In the genomic region with DNA sequence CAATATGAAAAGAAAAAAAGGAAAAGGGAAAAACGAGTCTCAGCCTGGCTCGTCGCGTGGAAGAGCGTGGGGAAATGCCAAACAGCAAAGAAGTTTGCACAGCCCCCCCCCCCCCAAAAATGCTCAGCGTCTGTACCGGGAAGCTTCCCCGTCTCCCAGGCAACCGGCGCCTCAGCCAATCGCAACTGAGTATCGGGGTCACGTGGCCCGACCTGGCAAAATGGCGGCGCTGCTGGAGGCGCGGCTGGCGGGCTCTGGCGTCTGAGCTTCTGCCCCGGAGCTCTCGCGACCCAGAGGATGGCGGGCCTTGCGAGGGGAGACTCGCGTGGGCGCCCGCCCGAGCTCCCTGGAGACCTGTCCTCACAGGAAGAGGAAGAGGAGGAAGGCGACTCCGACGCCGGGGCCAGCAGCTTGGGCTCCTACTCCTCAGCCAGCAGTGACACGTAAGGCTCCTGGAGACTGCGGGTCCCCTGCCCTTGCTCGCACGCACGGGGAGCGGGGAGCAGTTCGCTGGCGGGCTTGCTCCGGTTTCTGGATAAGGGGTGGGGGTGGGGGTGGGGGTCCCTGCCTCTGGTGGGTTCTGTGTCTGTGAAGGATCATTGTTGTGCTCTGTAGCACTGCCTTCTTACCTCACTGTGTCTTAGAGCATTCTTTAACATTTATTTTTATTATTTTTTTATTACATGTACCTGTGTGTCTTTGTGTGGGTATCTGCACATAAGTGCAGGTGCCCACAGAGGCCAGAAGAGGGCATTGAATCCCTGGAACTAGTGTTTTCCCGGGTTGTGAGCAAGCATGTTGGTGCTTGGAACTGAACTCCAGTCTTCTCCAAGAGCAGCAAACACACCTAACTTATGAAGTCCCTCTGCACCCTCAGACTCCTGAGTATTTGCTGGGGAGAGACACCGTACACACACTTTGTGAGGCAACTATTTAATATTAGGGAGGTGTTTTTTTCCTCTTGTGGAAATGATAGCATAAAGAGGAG, we compare ENCODE assay signal across 8 mouse cellular contexts. TPM values are rescaled to one million over a fixed set of nuclear protein-coding genes. Genes with fewer than 3 reads are reported as not detected.
DNase-seq lines count a peak whose midpoint lies in the region; ATAC-seq lines count a peak whose summit lies in the region.

No protein-coding gene starts in this region.

- H3K4me3 ChIP-seq in hindbrain, embryonic 14.5 days (replicated peaks; ENCODE audit: low read length) = peak overlapping the region; percentile 54

- no peaks in the 10 kb centered on the region for H3K36me3 ChIP-seq in hindbrain, embryonic 14.5 days (replicated peaks; ENCODE audit: control insufficient read depth, insufficient read depth)

- DNase-seq in T-cell, adult 2 months (ENCODE audit: low spot score) = peak; percentile 83
- DNase-seq in cerebellum, postnatal 25 days = peak; percentile 92 to 95
- peak; percentile 78 to 82 for DNase-seq in frontal cortex, postnatal 25 days (ENCODE audit: low spot score in 2 of 2)
- peak; percentile 91 for DNase-seq in hindbrain, embryonic 14.5 days (ENCODE audit: low spot score)
- peak; percentile 81 to 84 for DNase-seq in layer of hippocampus, postnatal 36 days
- peak; percentile 91 for DNase-seq in lung, postnatal 25 days (ENCODE audit: low spot score)
- peak; percentile 79 for DNase-seq in retina, adult 2 months (ENCODE audit: low read depth, low spot score)
- DNase-seq in thymus, postnatal 25 days = peak; percentile 92

- peak overlapping the region; percentile 15; the same call in 1 of the 2 replicates for H3K27ac ChIP-seq in hindbrain, embryonic 14.5 days

- H3K9ac ChIP-seq in hindbrain, embryonic 14.5 days = peak overlapping the region; percentile 63

- no peaks in the 10 kb centered on the region for H3K4me1 ChIP-seq in hindbrain, embryonic 14.5 days (replicated peaks; ENCODE audit: control insufficient read depth, insufficient read depth, low read length)

- no peaks in the 10 kb centered on the region for H3K27me3 ChIP-seq in hindbrain, embryonic 14.5 days (ENCODE audit: control insufficient read depth, insufficient read depth, low read length)

- H3K4me2 ChIP-seq in hindbrain, embryonic 14.5 days (replicated peaks) = peak overlapping the region; percentile 66

- peak; percentile 95 for ATAC-seq in hindbrain, embryonic 14.5 days (ENCODE audit: low FRiP score)

- 5% methylated on average over 45 of the region's 45 CpGs for WGBS in hindbrain, embryonic 14.5 days

- H3K9me3 ChIP-seq in hindbrain, embryonic 14.5 days (ENCODE audit: control insufficient read depth, low read length) = no peaks in the 10 kb centered on the region

RNA-seq across cellular contexts. Expression of a gene that starts 9.8 kb away (rescaled TPM):
- polyA plus RNA-seq in hindbrain, embryonic 14.5 days (2014; fragmentation: Nextera tagmentation; extraction: Ambion mirVana) = 4.1 and 4.7 TPM in 2 replicates
- 1 to 10 TPM; 5.7 to 6.9 TPM for total RNA-seq in layer of hippocampus, postnatal 36 days (2021)

Comparison
In these comparisons a context has a peak if more than half of its experiments do, and no peak if none do; other contexts are left out.
1. Peak in every context shown above with its lines: DNase-seq, ATAC-seq, H3K4me3 ChIP-seq and H3K27ac ChIP-seq.